Mouse (Mus musculus): ENCODE results near the gene Sephs2. TPM values are rescaled to one million over a fixed set of nuclear protein-coding genes. Genes with fewer than 3 reads are reported as not detected.

Sephs2 gene
- 65.2 and 73.1 TPM in 2 replicates for polyA plus RNA-seq (2016; fragmentation: Nextera tagmentation; extraction: Ambion mirVana)

- no peaks in the 10 kb centered on the region for H3K27me3 ChIP-seq (replicated peaks)
- WGBS: 3% methylated on average over 39 of the region's 39 CpGs
- peak within 1 kb of the TSS; percentile 88 for H3K4me2 ChIP-seq (replicated peaks)
- ATAC-seq (ENCODE audit: low FRiP score, low read depth): peak; percentile 90
- peak within 1 kb of the TSS; percentile 71 for H3K4me3 ChIP-seq
- peaks cover 17% of the 10 kb centered on the region for H3K4me1 ChIP-seq
- peaks cover 9% of the 10 kb centered on the region for H3K36me3 ChIP-seq
- H3K27ac ChIP-seq: peak within 1 kb of the TSS; percentile 54
- no peaks in the 10 kb centered on the region; the same call in 1 of the 2 replicates for H3K9me3 ChIP-seq
- peak within 1 kb of the TSS; percentile 89 for H3K9ac ChIP-seq
Measured at GRCm38 (mm10) chr7:127273925-127274789, at the start of gene Sephs2. Sephs2 (minus strand) TSS chr7:127274055.

GRCm38 (mm10) chr7:127322085-127322484 lies 48.2 kb upstream of the Sephs2 start:
- Histone ChIP-seq H3K9me3 (no peaks in the 10 kb centered on the region), H3K4me1 (no peaks in the 10 kb centered on the region), H3K9ac (no peak overlapping the region), H3K27me3 (replicated peaks) (no peaks in the 10 kb centered on the region), H3K4me3 (no peak overlapping the region), H3K27ac (no peak overlapping the region), H3K36me3 (no peaks in the 10 kb centered on the region), H3K4me2 (replicated peaks) (no peak overlapping the region)
- 39% methylated on average over 5 of the region's 5 CpGs for WGBS
- no peak for ATAC-seq (ENCODE audit: low FRiP score, low read depth)

- Histone ChIP-seq H3K9ac (no peak overlapping the region), H3K27me3 (replicated peaks) (no peaks in the 10 kb centered on the region), H3K36me3 (no peaks in the 10 kb centered on the region), H3K27ac (no peak overlapping the region), H3K4me2 (replicated peaks) (no peak overlapping the region), H3K4me3 (no peak overlapping the region), H3K4me1 (no peaks in the 10 kb centered on the region), H3K9me3 (no peaks in the 10 kb centered on the region)
- 77% methylated on average over 4 of the region's 4 CpGs for WGBS
- ATAC-seq (ENCODE audit: low FRiP score, low read depth): no peak
Measured at GRCm38 (mm10) chr7:127321106-127321505, 47.3 kb upstream of the Sephs2 start.

GRCm38 (mm10) chr7:127313912-127314311 lies 40.1 kb upstream of the Sephs2 start:
- H3K9me3 ChIP-seq: no peaks in the 10 kb centered on the region
- no peak overlapping the region for H3K27ac ChIP-seq
- H3K9ac ChIP-seq: no peak overlapping the region
- H3K27me3 ChIP-seq (replicated peaks): no peaks in the 10 kb centered on the region
- no peaks in the 10 kb centered on the region for H3K36me3 ChIP-seq
- ATAC-seq (ENCODE audit: low FRiP score, low read depth): no peak
- WGBS: 54% methylated on average over 8 of the region's 8 CpGs
- H3K4me2 ChIP-seq (replicated peaks): no peak overlapping the region
- no peaks in the 10 kb centered on the region for H3K4me1 ChIP-seq
- no peak overlapping the region for H3K4me3 ChIP-seq

- Histone ChIP-seq H3K9ac (no peak overlapping the region), H3K4me2 (replicated peaks) (no peak overlapping the region), H3K27me3 (replicated peaks) (no peaks in the 10 kb centered on the region), H3K4me1 (no peaks in the 10 kb centered on the region), H3K27ac (no peak overlapping the region), H3K36me3 (no peaks in the 10 kb centered on the region), H3K4me3 (no peak overlapping the region), H3K9me3 (no peaks in the 10 kb centered on the region)
- ATAC-seq (ENCODE audit: low FRiP score, low read depth): no peak
- 78% methylated on average over 12 of the region's 12 CpGs for WGBS
Measured at GRCm38 (mm10) chr7:127309951-127310350, 36.1 kb upstream of the Sephs2 start.

GRCm38 (mm10) chr7:127308887-127309286 lies 35.0 kb upstream of the Sephs2 start:
- Histone ChIP-seq H3K9ac (no peak overlapping the region), H3K4me1 (no peaks in the 10 kb centered on the region), H3K4me3 (no peak overlapping the region), H3K9me3 (no peaks in the 10 kb centered on the region), H3K4me2 (replicated peaks) (no peak overlapping the region), H3K27ac (no peak overlapping the region), H3K36me3 (no peaks in the 10 kb centered on the region), H3K27me3 (replicated peaks) (no peaks in the 10 kb centered on the region)
- WGBS: 75% methylated on average over 4 of the region's 4 CpGs
- no peak for ATAC-seq (ENCODE audit: low FRiP score, low read depth)

- Histone ChIP-seq H3K36me3 (no peaks in the 10 kb centered on the region), H3K9ac (no peak overlapping the region), H3K27me3 (replicated peaks) (no peaks in the 10 kb centered on the region), H3K4me1 (no peaks in the 10 kb centered on the region), H3K9me3 (no peaks in the 10 kb centered on the region), H3K27ac (no peak overlapping the region), H3K4me3 (no peak overlapping the region), H3K4me2 (replicated peaks) (no peak overlapping the region)
- WGBS: 93% methylated on average over 2 of the region's 2 CpGs
- ATAC-seq (ENCODE audit: low FRiP score, low read depth): no peak
Measured at GRCm38 (mm10) chr7:127308431-127308830, 34.6 kb upstream of the Sephs2 start.

- no peaks in the 10 kb centered on the region for H3K4me1 ChIP-seq
- H3K9me3 ChIP-seq: no peaks in the 10 kb centered on the region
- no peak overlapping the region for H3K27ac ChIP-seq
- no peaks in the 10 kb centered on the region for H3K36me3 ChIP-seq
- no peak overlapping the region for H3K4me2 ChIP-seq (replicated peaks)
- no peak overlapping the region for H3K9ac ChIP-seq
- WGBS: 92% methylated on average over 5 of the region's 5 CpGs
- no peaks in the 10 kb centered on the region for H3K27me3 ChIP-seq (replicated peaks)
- ATAC-seq (ENCODE audit: low FRiP score, low read depth): no peak
- no peak overlapping the region for H3K4me3 ChIP-seq
Measured at GRCm38 (mm10) chr7:127297586-127298193, 23.8 kb upstream of the Sephs2 start.

GRCm38 (mm10) chr7:127296786-127297555 lies 23.1 kb upstream of the Sephs2 start:
- Histone ChIP-seq H3K27ac (no peak overlapping the region), H3K4me2 (replicated peaks) (no peak overlapping the region), H3K4me3 (no peak overlapping the region), H3K27me3 (replicated peaks) (no peaks in the 10 kb centered on the region), H3K36me3 (no peaks in the 10 kb centered on the region), H3K9me3 (no peaks in the 10 kb centered on the region), H3K9ac (no peak overlapping the region), H3K4me1 (no peaks in the 10 kb centered on the region)
- no peak for ATAC-seq (ENCODE audit: low FRiP score, low read depth)
- 90% methylated on average over 5 of the region's 5 CpGs for WGBS

GRCm38 (mm10) chr7:127296098-127296497 lies 22.2 kb upstream of the Sephs2 start, which contains the start of gene Itgal:
Itgal (plus strand) TSS chr7:127296260.
- no peak within 1 kb of the TSS for H3K4me2 ChIP-seq (replicated peaks)
- no peaks in the 10 kb centered on the region for H3K9me3 ChIP-seq
- H3K4me1 ChIP-seq: no peaks in the 10 kb centered on the region
- H3K4me3 ChIP-seq: no peak within 1 kb of the TSS
- H3K27me3 ChIP-seq (replicated peaks): no peaks in the 10 kb centered on the region
- ATAC-seq (ENCODE audit: low FRiP score, low read depth): no peak
- no peak within 1 kb of the TSS for H3K27ac ChIP-seq
- H3K36me3 ChIP-seq: no peaks in the 10 kb centered on the region
- no peak within 1 kb of the TSS for H3K9ac ChIP-seq
- 83% methylated on average over 11 of the region's 11 CpGs for WGBS

GRCm38 (mm10) chr7:127290142-127290541 lies 16.3 kb upstream of the Sephs2 start:
- no peak for ATAC-seq (ENCODE audit: low FRiP score, low read depth)
- no peak overlapping the region for H3K4me3 ChIP-seq
- H3K27ac ChIP-seq: no peak overlapping the region
- H3K4me2 ChIP-seq (replicated peaks): no peak overlapping the region
- no peak overlapping the region for H3K9ac ChIP-seq
- no peaks in the 10 kb centered on the region for H3K36me3 ChIP-seq
- peaks cover 10% of the 10 kb centered on the region for H3K9me3 ChIP-seq
- H3K27me3 ChIP-seq (replicated peaks): no peaks in the 10 kb centered on the region
- WGBS: 60% methylated on average over 8 of the region's 8 CpGs
- H3K4me1 ChIP-seq: no peaks in the 10 kb centered on the region

GRCm38 (mm10) chr7:127289306-127289705 lies 15.5 kb upstream of the Sephs2 start:
- no peaks in the 10 kb centered on the region for H3K27me3 ChIP-seq (replicated peaks)
- peaks cover 10% of the 10 kb centered on the region for H3K9me3 ChIP-seq
- H3K4me2 ChIP-seq (replicated peaks): no peak overlapping the region
- ATAC-seq (ENCODE audit: low FRiP score, low read depth): no peak
- H3K27ac ChIP-seq: no peak overlapping the region
- no peaks in the 10 kb centered on the region for H3K4me1 ChIP-seq
- no peak overlapping the region for H3K4me3 ChIP-seq
- WGBS: 95% methylated on average over 2 of the region's 2 CpGs
- H3K36me3 ChIP-seq: no peaks in the 10 kb centered on the region
- H3K9ac ChIP-seq: no peak overlapping the region

Measured in neural tube, embryonic 12.5 days (tissue).